Mouse (Mus musculus): ENCODE measurements at regions not wholly inside any gene's neighbourhood (a gene's known extent, or its start where the extent isn't known, plus 50 kb on each side); places are given as distances from the start of the nearest gene placed in this dataset.

DNA sequence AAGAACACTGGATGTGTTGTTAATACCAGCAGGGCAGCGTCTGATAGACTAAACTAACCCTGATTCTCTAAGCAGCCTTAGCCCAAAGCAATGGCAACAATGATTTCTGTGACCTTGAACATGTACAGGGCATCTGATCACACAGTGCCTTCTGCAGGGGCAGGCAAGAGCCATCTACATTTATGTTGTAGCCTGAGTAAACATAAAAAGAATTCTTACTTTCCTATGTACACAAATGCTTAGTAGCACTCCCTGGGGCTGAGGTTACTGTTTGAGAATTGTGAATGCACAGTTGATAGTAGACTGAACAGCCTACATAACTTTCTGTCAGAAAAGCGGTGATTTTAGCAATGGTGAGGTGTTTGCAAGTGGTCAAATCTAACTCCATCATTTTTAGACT, 204.9 kb upstream of the Dusp10 start:
- TF ChIP-seq CTCF (IDR thresholded peaks at IDR 0.05; ENCODE audit: low read depth, low read length) (no peak), POLR2A (IDR thresholded peaks at IDR 0.05; ENCODE audit: borderline replicate concordance, low read depth, low read length) (no peak)

Measured in bone marrow macrophage, adult 2 months (primary cell).